Mouse (Mus musculus) frontal cortex, adult 2 months (tissue): Measurements from ENCODE around the gene Olfr332. TPM values are rescaled to one million over a fixed set of nuclear protein-coding genes. Genes with fewer than 3 reads are reported as not detected.
"Not testable (repeated sequence)": the region's sequence is repeated elsewhere in the genome, so short reads cannot be mapped to it uniquely, and the experiment has no call there.

ENCODE experiments used
- DNase-seq, 2 experiments: peaks; one replicate each; pipeline ENCODE4 v3.0.0; 2022; ENCODE audit warnings: low spot score in 1 of 2; ENCODE audit errors: extremely low spot score in 1 of 2
- polyA plus RNA-seq: library from polyadenylated mRNA; depleted of rRNA; stranded (reverse); fragments of >200 nt; gene quantifications from 2 replicates; pipeline ENCODE4 v1.2.3, GENCODE M21; 2012; rRNA removed

The Olfr332 gene
- polyA plus RNA-seq: 0.02 TPM in 1 of 2 replicates, not detected in the other

- DNase-seq: no peak
These were observed at the start of gene Olfr332 for GRCm38 (mm10) chr11:58492455-58492854. Gene Olfr332 (minus strand): TSS chr11:58492555.

- not testable (repeated sequence) for DNase-seq
These were observed 42.4 kb upstream of the Olfr332 start, which contains the start of gene Olfr330 for GRCm38 (mm10) chr11:58534736-58535135. Gene Olfr330 (minus strand): TSS chr11:58534836.

GRCm38 (mm10) chr11:58519756-58520155, 27.4 kb upstream of the Olfr332 start:
- DNase-seq: peak in 1 of 2 experiments; percentile 11

GRCm38 (mm10) chr11:58518916-58519315, 26.6 kb upstream of the Olfr332 start:
- DNase-seq: peak; percentile 37 to 67

GRCm38 (mm10) chr11:58509058-58509457, 16.7 kb upstream of the Olfr332 start:
- DNase-seq: not testable (repeated sequence)

DNA sequence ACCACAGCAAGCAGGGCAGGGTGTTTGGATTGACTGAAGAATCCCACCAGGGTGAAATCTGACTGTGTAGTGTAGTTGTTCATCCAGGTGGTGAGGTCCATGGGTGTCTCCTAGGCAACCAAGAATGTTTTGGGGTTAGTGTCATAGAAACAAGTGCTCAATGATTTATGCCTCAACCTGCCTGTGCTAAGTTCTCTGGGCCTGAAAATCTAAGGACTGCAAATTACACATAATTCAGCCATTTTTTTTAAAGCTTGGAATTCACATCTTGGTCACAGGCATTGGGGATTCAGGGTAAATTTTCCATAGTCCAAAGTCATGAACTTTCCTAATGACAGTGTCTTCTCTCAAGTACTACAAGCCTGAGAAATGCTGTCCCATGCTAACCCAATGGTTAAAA, 10.1 kb upstream of the Olfr332 start, which contains the start of gene Olfr331:
Gene Olfr331 (minus strand): TSS at position 101 of the 400 bp plus-strand sequence.
- not testable (repeated sequence) for DNase-seq

DNA sequence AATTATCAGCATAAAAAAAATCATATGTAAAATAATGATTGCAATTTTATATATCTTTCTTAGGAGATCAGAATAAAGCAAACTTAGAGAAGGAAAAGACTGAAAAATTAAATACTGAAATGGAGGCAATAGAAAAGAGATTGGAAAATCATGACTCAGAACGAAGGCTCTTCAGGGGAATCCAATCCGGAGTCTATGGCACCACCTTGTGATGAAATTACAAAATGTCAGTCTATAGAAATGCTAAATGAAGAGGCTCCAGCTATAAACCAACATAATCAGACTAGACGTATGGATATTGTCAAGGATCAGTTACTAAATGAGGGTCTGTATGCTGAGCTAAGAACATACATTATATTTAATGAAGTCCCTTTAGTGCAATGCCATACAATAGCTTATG, 6.9 kb upstream of the Olfr332 start:
- DNase-seq: peak in 1 of 2 experiments; percentile 47

- no peak for DNase-seq
These were observed 6.4 kb upstream of the Olfr332 start for GRCm38 (mm10) chr11:58498761-58499160.

GRCm38 (mm10) chr11:58462170-58462569, 30.2 kb downstream of the Olfr332 start, which contains the start of gene Olfr30:
Gene Olfr30 (minus strand): TSS chr11:58462270.
- DNase-seq: no peak

DNA sequence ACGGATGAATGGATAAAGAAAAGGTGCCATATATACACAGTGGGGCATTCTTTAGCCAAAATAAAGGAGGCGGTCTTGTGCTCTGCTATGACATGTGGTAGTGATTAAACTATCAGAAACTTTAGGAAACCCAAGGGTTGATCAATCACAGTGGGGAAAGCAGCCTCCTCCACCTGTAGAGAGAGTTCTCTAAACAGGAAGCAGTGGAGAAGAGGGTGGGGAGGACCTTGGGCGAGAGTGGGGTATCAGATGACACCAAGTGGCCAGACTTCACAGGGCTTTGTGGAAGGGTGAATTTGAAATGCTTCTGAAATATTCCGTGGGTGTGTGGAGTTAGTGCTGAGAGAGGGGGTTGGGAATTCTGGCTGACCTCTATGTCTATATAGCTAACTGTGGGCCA, 38.8 kb downstream of the Olfr332 start:
- DNase-seq: no peak

- no peak for DNase-seq
These were observed 39.6 kb downstream of the Olfr332 start, which contains the start of gene Lypd9 for GRCm38 (mm10) chr11:58452759-58453158. Gene Lypd9 (minus strand): TSS chr11:58452923.

Other genes starting within 250 kb of the Olfr332 start
- gene 4930438A08Rik, start 217.8 kb downstream of the Olfr332 start, polyA plus RNA-seq: not detected in 2 replicates
- gene Zfp692, start 185.5 kb downstream of the Olfr332 start, polyA plus RNA-seq: 59.6 and 63.7 TPM in 2 replicates
- gene Zfp672, start 162.2 kb downstream of the Olfr332 start, polyA plus RNA-seq: 50.1 and 52.2 TPM in 2 replicates
- 39.9 and 40.8 TPM in 2 replicates for gene Sh3bp5l, start 161.8 kb downstream of the Olfr332 start, polyA plus RNA-seq
- gene Lypd8, start 113.5 kb downstream of the Olfr332 start, polyA plus RNA-seq: 0.16 and 0.25 TPM in 2 replicates
- gene 1810065E05Rik, start 71.4 kb downstream of the Olfr332 start, polyA plus RNA-seq: not detected in 2 replicates
- not detected in 2 replicates for gene Gm12253, start 60.0 kb downstream of the Olfr332 start, polyA plus RNA-seq
- gene Lypd9, start 39.6 kb downstream of the Olfr332 start, polyA plus RNA-seq: not detected in 2 replicates
- 0.06 TPM in 1 of 2 replicates, not detected in the other for gene Olfr30, start 30.3 kb downstream of the Olfr332 start, polyA plus RNA-seq
- gene Olfr331, start 10.0 kb upstream of the Olfr332 start, polyA plus RNA-seq: not detected in 2 replicates
- gene Olfr330, start 42.3 kb upstream of the Olfr332 start, polyA plus RNA-seq: not detected in 2 replicates
- not detected in 2 replicates for gene Olfr329-ps, start 53.9 kb upstream of the Olfr332 start, polyA plus RNA-seq
- gene Olfr328, start 63.1 kb upstream of the Olfr332 start, polyA plus RNA-seq: not detected in 2 replicates
- gene Olfr224, start 78.0 kb upstream of the Olfr332 start, polyA plus RNA-seq: not detected in 2 replicates
- not detected in 2 replicates for gene Olfr325, start 85.2 kb upstream of the Olfr332 start, polyA plus RNA-seq
- gene Olfr324, start 102.6 kb upstream of the Olfr332 start, polyA plus RNA-seq: 0.02 and 0.06 TPM in 2 replicates
- gene 2210407C18Rik, start 123.5 kb upstream of the Olfr332 start, polyA plus RNA-seq: not detected in 2 replicates
- gene Olfr323, start 137.9 kb upstream of the Olfr332 start, polyA plus RNA-seq: not detected in 2 replicates
- gene Trim58, start 147.9 kb upstream of the Olfr332 start, polyA plus RNA-seq: 0.08 and 0.12 TPM in 2 replicates
- not detected in 2 replicates for gene Olfr322, start 166.2 kb upstream of the Olfr332 start, polyA plus RNA-seq
- gene Olfr320, start 188.5 kb upstream of the Olfr332 start, polyA plus RNA-seq: not detected in 2 replicates
- gene Olfr319, start 206.6 kb upstream of the Olfr332 start, polyA plus RNA-seq: not detected in 2 replicates
- gene Olfr318, start 231.5 kb upstream of the Olfr332 start, polyA plus RNA-seq: not detected in 2 replicates
- gene Olfr317, start 246.7 kb upstream of the Olfr332 start, polyA plus RNA-seq: 0.06 TPM in 1 of 2 replicates, not detected in the other